Mouse (Mus musculus) splenic B cell, adult 2 months (primary cell): ENCODE results near the gene Rhd.
A peak's percentile ranks its signal among the peaks of the same experiment; 100 is the strongest.
"Not testable (repeated sequence)": the region's sequence is repeated elsewhere in the genome, so short reads cannot be mapped to it uniquely, and the experiment has no call there.

Experiments used
- DNase-seq: peaks from one replicate; pipeline ENCODE4 v3.0.0-alpha.2; 2011; ENCODE audit warnings: low read depth, low spot score
- H3K27me3 ChIP-seq: 2 replicates; pipeline ENCODE4 v1.6.1; 2012; ENCODE audit warnings: mild to moderate bottlenecking, low read length, moderate library complexity, mixed read lengths; ENCODE audit not compliant: control insufficient read depth, poor library complexity, insufficient read depth, severe bottlenecking
- H3K36me3 ChIP-seq: 2 replicates; pipeline ENCODE4 v1.6.1; 2012; ENCODE audit warnings: mild to moderate bottlenecking, low read length, moderate library complexity, mixed read lengths; ENCODE audit not compliant: control insufficient read depth, poor library complexity, insufficient read depth, severe bottlenecking

Gene Rhd

DNA sequence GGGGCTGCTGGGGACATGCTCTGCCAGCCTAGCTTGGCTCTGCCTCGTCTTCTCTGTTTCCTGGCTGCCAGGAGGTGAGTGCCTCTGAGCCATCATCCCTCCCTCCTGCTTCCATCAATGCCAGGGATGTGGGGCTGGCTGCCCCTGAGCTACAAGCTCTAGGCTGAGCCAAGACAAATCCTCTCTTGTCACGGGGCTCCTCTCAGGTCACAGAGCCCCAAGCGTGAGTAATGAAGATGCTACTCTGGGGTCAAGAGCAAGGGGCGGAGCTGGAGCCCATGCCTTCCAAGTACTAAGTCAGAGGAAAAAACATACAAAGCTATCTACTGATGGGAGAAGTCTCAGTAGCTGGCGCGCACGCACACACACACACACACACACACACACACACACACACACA lies 38.7 kb downstream of the Rhd start:
- no peak for DNase-seq
- Histone ChIP-seq H3K27me3 (no peaks in the 10 kb centered on the region), H3K36me3 (peaks cover 35% of the 10 kb centered on the region)

DNA sequence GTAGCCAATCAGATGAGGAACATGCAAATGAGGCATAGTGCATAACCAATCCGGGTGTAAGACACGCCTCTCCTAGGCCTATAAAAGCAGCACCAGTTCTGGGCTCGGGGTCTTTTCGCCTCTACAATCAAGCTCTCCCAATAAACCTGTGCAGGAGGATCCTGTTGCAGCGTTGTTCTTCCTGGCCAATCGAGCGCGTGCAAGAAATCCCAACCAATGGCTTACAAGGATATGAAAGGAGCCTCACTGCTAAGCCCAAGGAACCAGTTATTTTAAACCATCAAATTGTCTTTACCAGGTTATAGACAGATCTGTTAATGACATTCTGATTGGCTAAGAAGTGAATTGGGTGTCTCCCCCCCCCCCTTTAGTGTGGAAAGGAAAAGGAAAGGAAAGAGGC lies 47.1 kb downstream of the Rhd start:
- DNase-seq, H3K27me3 ChIP-seq: not testable (repeated sequence)
- peaks cover 22% of the 10 kb centered on the region for H3K36me3 ChIP-seq

DNA sequence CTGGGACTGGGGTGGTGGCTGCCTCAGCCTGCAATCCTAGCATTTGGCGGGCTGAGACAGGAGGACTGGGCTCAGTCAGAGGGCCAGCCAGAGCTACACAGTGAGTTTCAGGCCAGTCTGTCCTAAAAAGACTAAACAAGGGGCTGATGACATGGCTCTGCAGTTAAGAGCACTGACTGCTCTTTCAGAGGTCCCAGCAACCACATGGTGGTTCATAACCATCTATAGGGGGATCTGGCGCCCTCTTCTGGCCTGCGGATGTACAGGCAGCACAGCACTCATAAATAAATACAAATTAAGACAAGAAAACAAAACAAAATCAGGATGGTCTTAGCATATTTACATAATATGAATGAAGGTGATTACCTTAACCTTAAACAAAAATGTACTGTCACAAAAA lies 49.1 kb downstream of the Rhd start:
- H3K36me3 ChIP-seq = peaks cover 14% of the 10 kb centered on the region
- H3K27me3 ChIP-seq = no peaks in the 10 kb centered on the region
- DNase-seq = peak; percentile 89

DNA sequence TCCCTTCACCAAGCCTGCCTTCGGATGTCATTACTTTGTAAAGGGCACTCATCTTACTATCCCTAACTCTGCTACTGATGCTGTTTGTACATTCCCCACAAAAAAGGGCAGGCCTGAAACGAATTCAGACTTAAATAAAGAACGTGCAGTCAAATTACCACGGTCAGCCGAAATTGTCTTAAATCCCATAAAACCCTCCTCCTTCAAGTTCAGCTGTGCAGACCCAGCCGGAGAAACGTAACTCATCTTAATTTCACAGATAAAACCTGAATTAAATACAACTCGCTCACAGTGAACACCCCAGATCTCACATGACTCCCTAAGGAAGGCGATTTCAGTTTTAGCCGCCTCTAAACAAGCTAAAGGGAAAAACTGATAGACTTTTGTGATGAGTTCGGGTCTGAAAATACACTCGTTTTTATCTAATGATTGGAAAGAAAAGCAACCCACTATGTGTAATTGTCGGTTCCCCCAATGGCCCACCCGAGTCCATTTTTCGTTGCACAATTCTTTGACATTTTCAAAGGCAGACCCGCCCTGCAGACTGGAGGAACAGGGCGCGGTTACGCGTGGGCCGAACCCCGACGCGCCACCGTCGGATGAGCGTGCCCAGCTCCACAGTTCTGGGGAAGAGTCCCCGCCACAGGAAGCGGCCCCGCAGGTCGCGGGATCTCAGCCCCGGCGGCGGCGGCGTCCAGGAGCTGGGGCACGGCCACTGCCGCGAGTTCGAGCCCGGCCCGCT lies 50.0 kb downstream of the Rhd start:
- Histone ChIP-seq H3K36me3 (peaks cover 6% of the 10 kb centered on the region), H3K27me3 (no peaks in the 10 kb centered on the region)
- no peak for DNase-seq

DNA sequence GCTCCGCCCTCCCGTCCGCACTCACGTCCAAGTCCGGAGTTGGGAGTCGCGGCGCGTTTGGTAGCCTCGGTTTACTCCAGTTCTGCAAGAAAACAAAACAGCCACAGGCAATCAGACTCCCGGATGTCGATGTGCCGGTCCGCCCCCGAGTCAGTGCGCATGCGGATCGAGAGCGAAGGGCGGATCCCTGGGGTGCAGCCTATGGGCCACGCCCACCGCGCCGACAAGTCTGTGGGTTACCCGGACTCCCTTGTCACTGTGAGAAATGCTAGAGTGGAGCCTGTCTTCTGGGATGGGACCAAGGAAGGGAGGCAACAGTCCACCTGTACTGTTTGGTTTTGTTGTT lies 50.5 kb downstream of the Rhd start, which contains the start of gene Tmem50a:
Gene Tmem50a, minus strand, starts transcription at position 161 of the 346 bp plus-strand sequence.
- Histone ChIP-seq H3K27me3 (no peaks in the 10 kb centered on the region), H3K36me3 (peaks cover 2% of the 10 kb centered on the region)
- peak; percentile 96 for DNase-seq

DNA sequence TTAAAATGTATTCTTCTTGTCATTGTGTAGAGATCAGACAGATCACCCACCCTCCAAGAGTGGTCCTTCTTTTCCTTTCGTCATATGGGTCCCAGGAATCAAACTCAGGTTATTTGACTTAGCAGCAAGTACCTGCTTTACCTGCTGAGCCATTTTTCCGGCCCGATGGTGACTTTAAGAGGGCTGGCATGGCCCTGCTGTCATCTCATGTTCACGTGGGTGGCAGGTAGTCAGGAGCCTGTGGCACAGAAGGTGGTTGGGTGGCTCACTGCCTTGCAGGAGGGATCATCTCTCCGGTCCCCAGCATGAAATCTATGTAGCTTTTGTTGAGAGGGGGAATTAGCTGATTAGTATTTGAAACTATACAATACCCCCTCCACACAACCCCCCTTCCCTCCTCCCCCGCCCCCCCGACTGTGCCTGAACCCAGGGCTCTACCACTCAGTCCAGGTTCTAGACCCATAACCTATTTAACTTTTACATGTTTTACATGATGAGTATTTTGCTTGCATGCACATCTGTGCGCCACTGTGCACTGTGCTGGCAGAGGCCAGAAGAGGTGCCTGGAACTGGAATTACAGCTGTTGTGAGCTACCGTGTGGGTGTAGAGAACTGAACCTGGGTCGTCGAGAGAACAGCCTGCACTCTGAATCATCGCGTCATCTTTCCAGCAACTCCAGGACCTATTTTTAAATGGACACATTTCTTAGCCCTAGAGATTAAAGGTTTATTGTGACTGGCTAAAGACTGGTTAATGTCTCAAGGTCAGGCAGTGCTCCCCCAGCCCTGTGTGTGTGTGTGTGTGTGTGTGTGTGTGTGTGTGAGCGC lies 51.1 kb downstream of the Rhd start:
- no peaks in the 10 kb centered on the region for H3K27me3 ChIP-seq
- peaks cover 2% of the 10 kb centered on the region for H3K36me3 ChIP-seq
- peak; percentile 34 for DNase-seq

DNA sequence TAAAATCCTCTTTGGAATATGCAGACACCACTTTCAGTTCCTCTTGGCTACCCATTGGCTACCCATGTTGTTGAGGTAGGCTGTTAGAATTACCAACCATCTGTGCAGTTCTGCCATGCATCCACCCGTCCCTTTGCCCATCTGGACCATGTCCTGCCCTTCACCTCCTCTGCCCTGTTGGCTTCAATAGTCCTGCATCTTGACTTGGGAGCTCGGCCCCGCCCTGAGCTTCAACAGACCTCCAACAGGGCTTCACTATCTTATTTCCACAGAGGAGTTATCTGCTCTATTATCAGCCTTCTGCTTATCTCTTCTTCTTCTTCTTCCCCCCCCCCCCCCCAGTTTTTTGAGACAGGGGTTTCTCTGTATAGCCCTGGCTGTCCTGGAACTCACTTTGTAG lies 52.9 kb downstream of the Rhd start:
- Histone ChIP-seq H3K27me3 (no peaks in the 10 kb centered on the region), H3K36me3 (no peaks in the 10 kb centered on the region)
- DNase-seq = no peak

DNA sequence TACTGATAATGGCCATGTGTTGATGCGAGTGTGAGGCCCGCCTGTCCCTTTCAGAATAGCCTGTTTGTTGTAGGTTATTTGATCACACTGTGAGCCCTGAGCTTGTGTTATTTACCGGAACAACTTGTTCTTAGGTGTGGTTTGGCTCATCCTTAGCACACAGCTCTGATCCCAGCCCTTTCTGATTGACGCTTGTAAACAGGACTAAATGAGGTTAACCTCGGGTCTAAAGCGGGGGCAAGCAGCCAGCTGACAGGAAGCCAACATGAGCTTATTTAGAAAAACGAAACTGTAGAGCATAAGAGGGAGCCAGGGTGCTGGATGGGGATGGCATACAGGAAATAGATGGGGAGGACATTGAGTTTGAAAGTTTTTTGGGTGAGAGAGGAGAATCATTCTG lies 54.0 kb downstream of the Rhd start:
- DNase-seq = peak; percentile 48
- H3K36me3 ChIP-seq = no peaks in the 10 kb centered on the region
- no peaks in the 10 kb centered on the region for H3K27me3 ChIP-seq

DNA sequence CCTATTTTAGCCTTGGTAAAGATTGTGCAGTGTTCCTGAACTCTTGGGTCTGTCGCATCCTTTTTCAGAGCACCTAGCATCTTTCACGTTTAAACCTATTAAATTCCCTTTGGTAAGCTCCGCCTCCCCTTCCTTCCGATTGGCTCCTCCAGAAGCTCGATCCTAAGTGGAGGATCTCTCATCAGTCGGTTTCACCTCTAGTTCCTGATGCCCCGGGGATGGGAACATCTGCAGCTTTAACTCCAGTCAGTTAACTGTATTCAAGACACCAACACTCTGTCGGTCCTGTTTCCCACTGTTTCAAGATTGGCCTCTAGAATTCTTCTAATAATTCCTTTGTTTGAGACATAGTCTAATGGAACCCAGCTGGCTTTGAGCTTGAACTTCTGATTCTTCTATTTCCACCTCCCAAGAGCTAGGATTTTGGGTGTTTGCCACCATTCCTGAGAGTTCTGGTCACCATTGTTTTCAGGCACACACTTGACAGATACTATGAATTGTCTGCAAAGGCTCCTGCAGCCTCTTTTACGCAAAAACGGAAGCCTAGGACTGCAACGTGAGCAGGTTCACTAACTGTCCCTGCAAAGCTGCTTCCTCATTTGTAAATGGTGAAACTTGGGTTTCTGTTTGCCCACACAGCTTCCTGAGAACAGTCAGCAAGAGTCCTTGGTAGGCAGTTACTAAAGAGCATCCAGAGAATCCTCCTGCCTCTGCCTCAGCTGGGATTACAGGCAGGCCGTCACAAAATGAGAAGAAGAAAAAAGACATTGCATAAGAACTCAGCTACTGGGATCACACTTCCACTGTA lies 55.6 kb downstream of the Rhd start:
- H3K36me3 ChIP-seq = peaks cover 6% of the 10 kb centered on the region; the same call in 1 of the 2 replicates
- H3K27me3 ChIP-seq = no peaks in the 10 kb centered on the region
- DNase-seq = peak; percentile 81

DNA sequence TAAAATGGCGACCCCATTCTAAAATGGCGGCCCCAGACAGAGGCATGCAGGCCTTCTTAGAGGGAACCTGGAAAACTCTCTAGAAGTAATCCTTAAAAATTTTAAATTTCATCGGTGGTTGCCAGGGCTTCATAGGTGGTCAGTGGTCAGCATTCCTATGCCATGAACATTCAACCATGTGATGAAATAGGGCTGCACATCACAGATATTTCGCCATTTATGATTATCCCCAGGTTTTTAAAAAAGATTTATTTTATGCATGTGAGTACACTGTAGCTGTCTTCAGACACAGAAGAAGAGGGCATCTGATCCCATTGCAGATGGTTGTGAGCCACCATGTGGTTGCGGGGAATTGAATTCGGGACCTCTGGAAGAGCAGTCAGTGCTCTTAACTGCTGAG lies 56.3 kb downstream of the Rhd start:
- Histone ChIP-seq H3K36me3 (peaks cover 11% of the 10 kb centered on the region; the same call in 1 of the 2 replicates), H3K27me3 (no peaks in the 10 kb centered on the region)

DNA sequence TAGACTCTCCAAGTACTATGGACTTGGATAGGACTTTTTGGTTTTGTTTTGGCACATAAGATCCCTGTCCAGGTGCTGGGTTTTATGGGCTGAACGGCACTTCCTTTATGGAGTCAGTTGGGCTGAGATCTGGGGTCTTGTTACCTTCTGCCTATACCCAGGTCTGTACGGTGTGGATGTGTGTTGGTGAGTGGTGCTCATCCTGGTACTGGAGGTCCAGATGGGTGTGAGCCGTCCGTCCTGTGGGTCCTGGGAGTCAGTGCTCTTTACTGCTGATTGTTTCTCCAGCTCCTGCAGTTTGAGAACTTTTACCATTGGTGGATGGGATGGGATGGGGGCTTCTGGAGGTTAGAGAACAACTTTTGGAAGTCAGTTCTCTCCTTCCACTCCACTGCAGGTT lies 57.4 kb downstream of the Rhd start:
- Histone ChIP-seq H3K27me3 (no peaks in the 10 kb centered on the region), H3K36me3 (peaks cover 17% of the 10 kb centered on the region)
- no peak for DNase-seq

More for the DNA sequence above, 56.3 kb downstream of the Rhd start:
- DNase-seq = no peak

DNA sequence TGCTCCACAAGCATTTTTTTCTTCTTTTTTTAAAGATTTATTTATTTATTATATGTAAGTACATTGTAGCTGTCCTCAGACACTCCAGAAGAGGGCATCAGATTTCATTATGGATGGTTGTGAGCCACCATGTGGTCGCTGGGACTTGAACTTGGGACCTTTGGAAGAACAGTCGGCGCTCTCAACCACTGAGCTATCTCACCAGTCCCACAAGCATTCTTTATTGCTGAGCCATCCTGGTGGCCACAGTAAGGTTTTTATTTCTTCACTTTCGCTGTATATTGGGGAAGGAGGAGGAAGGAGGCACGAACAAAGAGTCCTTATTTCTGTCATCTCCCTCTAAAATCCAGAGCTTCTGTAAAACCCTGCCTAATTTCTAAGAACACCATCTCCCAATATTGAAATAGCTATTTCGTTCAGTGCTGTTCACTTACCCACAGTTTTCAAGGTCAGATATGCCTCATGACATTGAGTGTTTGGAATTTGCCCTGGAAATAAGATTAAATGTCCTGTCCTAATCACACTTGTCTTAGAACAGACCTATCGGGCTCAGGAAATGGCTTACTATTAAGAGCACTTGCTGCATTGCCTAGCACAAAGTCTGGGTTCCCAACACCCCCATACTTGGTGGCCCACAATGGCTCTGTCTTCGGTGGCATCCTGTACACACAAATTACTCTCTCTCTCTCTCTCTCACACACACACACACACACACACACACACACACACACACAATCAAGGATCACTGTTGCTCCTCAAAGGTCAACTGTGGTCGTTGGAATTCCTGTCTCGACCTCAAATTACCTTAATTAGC lies 58.0 kb downstream of the Rhd start:
- DNase-seq = no peak
- H3K36me3 ChIP-seq = peaks cover 18% of the 10 kb centered on the region
- no peaks in the 10 kb centered on the region for H3K27me3 ChIP-seq

DNA sequence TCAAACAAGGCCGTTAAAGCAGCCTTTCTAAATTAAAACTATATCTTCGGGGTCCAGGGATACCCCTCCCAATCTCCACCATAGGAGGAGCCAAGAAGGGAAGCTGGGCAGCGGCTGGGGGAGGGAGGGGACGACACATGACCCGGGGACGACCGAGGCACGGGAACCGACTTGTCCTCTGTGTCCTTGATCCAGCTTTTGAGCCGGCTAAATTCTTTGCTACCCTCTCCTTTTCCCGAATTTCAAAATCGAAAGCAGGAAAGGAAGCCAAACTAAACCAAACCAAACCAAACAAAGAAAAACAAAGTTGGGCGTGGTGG lies 58.5 kb downstream of the Rhd start:
- H3K27me3 ChIP-seq = no peaks in the 10 kb centered on the region
- peaks cover 19% of the 10 kb centered on the region for H3K36me3 ChIP-seq
- no peak for DNase-seq

DNA sequence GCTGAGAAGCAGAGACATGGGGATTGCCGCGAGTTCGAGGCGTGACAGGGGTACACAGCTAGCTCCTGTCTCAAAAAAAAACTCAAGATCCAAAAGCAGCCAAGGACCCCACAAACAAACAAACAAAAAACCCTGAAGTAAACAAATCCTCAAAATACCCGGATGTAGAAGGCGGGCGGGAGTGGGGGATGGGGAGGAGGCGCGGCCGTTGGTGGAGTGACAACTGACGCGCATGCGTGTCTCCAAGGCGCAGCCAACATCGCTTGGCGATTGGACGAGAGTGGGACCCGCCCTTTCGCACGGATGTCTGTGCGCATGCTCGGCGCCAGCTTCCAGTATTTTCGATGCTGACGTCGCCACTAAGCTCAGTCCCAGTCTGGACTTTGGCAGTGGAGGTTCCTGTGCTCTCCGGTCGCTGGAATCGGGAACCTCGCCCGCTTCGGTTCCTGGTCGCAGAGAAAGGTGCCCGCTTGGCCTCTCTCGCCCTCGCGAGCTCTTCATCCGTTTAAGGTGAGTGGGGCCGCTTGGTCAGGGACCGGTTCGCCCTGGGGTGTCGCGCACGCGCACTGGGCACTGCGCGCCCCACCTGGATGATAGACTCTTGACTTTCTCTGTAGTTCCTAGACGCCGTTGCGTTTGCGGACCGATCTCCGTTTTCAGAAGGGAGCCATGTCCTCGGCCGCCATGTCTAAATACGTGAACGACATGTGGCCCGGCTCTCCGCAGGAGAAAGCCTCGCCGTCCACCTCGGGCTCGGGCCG lies 59.1 kb downstream of the Rhd start, which contains the start of gene Rsrp1:
Gene Rsrp1, plus strand, starts transcription at position 335 of the 761 bp plus-strand sequence.
- peak; percentile 100 for DNase-seq
- Histone ChIP-seq H3K27me3 (no peaks in the 10 kb centered on the region), H3K36me3 (peaks cover 19% of the 10 kb centered on the region)
